Mouse (Mus musculus) adrenal gland, postnatal 36 days (tissue): Measurements from ENCODE around the gene Arhgef28. TPM values are rescaled to one million over a fixed set of nuclear protein-coding genes. Genes with fewer than 3 reads are reported as not detected.

Experiments used
- total RNA-seq, 2 experiments: library from RNA; stranded (reverse); gene quantifications; 2 replicates each; pipeline ENCODE4 v1.2.3; 2021

The Arhgef28 gene
- total RNA-seq, 2 experiments from 2014 or later = 13.7 to 19.4 TPM

Other genes with a start within 250 kb of the Arhgef28 start
- gene Utp15, start 56.6 kb upstream of the Arhgef28 start, total RNA-seq = 10 to 100 TPM; 18.0 to 20.1 TPM
- gene Ankra2, start 56.6 kb upstream of the Arhgef28 start, total RNA-seq = 10 to 100 TPM; 21.5 to 25.0 TPM
- not detected for gene Gm21976, start 73.4 kb upstream of the Arhgef28 start, total RNA-seq
- gene Btf3, start 110.6 kb upstream of the Arhgef28 start, total RNA-seq = 100 to 1,000 TPM; 378 to 399 TPM
- gene Foxd1, start 147.8 kb upstream of the Arhgef28 start, total RNA-seq = 1 to 10 TPM in 1 of 2 experiments, under 1 TPM in 1; 0.69 to 1.0 TPM